Mouse (Mus musculus) ovary, postnatal 36 days (tissue): Measurements from ENCODE around the gene Rbm25.

Experiments
- DNase-seq: peaks from one replicate; pipeline ENCODE4 v3.0.0; 2022; ENCODE audit warnings: low spot score, mixed read lengths

The Rbm25 gene

GRCm38 (mm10) chr12:83732225-83732624, 101.2 kb downstream of the Rbm25 start:
- DNase-seq, result no peak
